Mouse (Mus musculus) heart, postnatal 0 days (tissue): ENCODE results near the gene Cnpy3.

Experiments
- CTCF ChIP-seq: IDR thresholded peaks from 2 replicates; pipeline ENCODE4 v1.5.1; 2016; ENCODE audit warnings: antibody characterized with exemption, control low read depth, low read depth
- EP300 ChIP-seq: IDR thresholded peaks from 2 replicates; pipeline ENCODE4 v1.6.1; 2016; ENCODE audit warnings: antibody characterized with exemption, low read depth

DNA sequence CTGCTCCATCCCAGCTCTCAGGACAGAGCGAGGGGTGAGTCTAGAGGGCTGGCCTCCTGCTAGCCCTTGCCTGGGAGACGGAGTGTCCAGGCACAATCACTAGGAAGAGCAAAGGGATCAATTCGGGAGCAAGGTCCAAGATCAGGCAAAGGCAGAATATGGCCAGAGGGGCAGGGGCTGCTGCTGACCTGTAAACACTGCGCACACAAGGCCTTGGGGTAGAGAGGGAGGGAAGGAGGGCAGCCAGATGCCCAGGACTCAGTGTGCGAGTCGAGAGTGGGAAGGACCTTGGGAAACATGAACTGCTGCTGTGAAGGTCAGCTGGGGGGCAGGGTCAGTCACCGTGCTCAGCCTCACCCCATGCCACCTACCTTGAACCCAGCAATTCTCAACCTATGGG, 16.7 kb downstream of the Cnpy3 start:
- TF ChIP-seq EP300 (no peak), CTCF (no peak)
